Mouse (Mus musculus) layer of hippocampus, adult 2 months (tissue): ENCODE measurements at regions not wholly inside any gene's neighbourhood (a gene's known extent, or its start where the extent isn't known, plus 50 kb on each side); places are given as distances from the start of the nearest gene placed in this dataset.

Source experiments
- DNase-seq, 2 experiments: peaks; one replicate each; pipeline ENCODE4 v3.0.0; 2022; ENCODE audit warnings: low spot score in 2 of 2
- H3K27ac ChIP-seq: fragments of 200-600 bp; 2 replicates; pipeline ENCODE4 v1.8.1; 2022
- H3K4me3 ChIP-seq: fragments of 200-600 bp; 2 replicates; pipeline ENCODE4 v1.8.1; 2022; ENCODE audit warnings: mild to moderate bottlenecking
- CTCF ChIP-seq: fragments of 200-600 bp; conservative IDR thresholded peaks from 2 replicates; pipeline ENCODE4 v1.8.1; 2022; ENCODE audit warnings: antibody characterized with exemption, mild to moderate bottlenecking, moderate library complexity

DNA sequence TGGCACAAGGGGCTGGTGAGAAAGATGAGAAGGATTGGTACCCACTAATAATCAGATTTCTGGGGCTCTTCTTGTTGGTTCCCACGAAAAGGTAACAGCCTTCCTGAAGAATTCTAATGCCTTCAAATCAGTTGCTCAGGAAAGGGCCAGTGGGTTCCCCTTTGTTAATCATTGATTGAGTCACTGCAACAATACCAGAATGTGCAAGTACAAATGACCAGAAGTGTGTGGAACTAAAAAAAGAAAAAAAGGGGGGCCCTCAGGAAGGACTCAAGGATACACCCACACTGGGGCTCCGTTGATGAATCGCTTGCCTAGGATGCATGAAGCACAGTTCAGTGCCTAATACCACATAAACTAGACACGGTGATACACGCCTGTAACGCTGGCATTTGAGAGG is 179.0 kb upstream of the Klf3 start:
- TF ChIP-seq CTCF: no peak
- DNase-seq: no peak
- Histone ChIP-seq H3K27ac (no peak overlapping the region), H3K4me3 (no peak overlapping the region)

DNA sequence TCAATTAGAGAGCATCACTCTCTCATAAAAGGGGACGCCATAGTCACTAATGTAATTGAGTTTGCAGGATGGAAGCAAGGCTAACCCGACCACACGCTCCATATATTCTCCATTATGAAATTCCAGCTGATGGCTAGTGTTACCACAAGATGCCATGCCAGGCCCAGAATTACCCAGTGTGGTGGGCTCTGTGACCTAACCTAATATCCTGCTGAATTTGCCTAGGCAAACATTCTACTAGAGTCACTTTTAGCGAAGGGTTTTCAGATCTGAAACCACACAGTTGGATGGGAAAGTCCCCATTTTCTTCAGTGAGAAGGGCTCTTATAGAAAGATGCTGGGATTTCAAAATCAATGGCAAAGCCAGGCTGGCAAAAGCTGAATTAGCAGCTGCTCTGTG is 177.8 kb upstream of the Klf3 start:
- Histone ChIP-seq H3K27ac (peak overlapping the region; percentile 61), H3K4me3 (no peak overlapping the region)
- DNase-seq: no peak
- TF ChIP-seq CTCF: no peak

DNA sequence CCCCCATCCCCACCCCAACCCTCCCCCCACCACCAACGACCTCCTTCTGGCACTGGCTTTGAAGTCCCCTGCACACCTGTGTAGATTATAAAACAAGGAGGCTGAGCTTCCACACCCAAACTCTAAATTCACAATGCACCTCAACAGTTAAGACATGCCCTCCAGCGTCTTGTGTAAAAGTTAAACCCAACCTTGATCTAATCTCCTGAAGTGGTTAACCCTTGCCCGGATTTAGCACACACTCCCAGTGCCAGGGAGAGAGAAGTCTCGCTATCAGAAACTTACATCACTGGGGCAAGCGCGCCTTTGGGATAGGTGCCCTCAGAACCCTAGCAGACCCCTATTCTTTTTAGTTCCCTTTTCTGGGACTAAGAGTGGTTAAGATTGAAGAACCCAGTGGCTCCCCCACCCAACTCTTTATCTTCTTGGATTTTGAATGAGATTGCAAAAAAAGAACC is 177.3 kb upstream of the Klf3 start:
- Histone ChIP-seq H3K27ac (peak overlapping the region; percentile 61; the same call in 1 of the 2 replicates), H3K4me3 (no peak overlapping the region)
- no peak for TF ChIP-seq CTCF
- no peak for DNase-seq

DNA sequence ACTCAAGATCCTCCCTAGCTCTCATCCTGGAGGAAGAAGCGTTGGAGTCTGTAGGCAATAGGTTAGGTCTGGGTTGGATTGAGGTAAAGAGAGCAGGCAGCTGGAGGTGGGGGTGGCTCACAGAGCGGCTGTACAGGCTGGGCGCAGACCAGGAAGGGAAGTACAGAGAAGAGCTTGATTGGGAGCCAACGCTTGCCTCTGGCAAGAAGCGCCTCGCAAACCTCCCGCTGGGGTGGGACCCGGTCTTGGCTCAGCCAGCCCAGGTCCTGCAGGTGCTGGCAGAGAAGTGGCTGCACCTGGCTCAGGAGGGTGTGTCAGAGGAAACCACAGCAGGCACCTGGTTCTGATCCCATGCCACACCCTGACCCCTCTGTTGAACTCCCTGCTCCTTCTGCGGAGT is 176.8 kb upstream of the Klf3 start:
- Histone ChIP-seq H3K27ac (peak overlapping the region; percentile 61; the same call in 1 of the 2 replicates), H3K4me3 (no peak overlapping the region)
- no peak for DNase-seq
- TF ChIP-seq CTCF: no peak

DNA sequence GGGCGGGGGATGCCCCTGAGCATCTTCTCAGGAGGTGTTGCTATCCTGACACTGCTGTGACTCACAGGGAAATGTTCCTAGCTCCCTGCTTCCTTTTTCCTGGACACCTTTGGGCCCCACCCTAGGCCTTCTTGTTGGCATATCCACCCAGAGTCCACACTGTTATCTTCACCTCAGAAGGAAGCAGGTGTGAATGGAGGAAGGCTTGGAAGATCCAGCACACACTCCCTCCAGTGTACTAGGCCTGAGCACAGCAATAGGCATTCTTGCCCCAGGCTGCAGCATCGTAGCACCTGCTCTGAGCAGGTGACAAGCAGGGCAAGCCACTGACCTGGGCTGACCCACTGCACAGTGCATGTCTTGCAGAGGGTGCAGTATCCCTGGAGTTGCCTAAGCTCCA is 172.6 kb upstream of the Klf3 start:
- no peak overlapping the region for H3K27ac ChIP-seq
- no peak for TF ChIP-seq CTCF
- H3K4me3 ChIP-seq: no peak overlapping the region
- no peak for DNase-seq

DNA sequence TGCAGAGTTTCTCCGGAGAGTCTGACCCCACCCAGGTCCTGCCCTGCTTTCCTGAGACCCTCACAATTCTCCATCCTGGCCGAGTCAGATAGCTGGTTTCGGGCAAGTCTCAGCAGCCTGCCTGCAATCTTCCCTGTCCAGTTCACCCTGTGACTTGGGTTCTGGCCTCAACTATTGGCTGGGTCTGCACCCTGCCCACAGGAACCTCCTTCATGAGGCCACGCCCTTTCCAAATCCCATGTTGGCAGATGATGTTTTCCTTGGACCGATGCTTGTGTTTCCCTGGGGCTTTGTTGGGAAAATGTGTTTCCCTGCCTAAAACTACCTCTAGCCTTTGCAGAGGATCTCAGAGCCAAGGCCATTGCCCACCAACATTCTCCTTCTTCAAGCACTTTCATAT is 171.0 kb upstream of the Klf3 start:
- H3K4me3 ChIP-seq: no peak overlapping the region
- no peak for DNase-seq
- no peak for TF ChIP-seq CTCF
- no peak overlapping the region for H3K27ac ChIP-seq

DNA sequence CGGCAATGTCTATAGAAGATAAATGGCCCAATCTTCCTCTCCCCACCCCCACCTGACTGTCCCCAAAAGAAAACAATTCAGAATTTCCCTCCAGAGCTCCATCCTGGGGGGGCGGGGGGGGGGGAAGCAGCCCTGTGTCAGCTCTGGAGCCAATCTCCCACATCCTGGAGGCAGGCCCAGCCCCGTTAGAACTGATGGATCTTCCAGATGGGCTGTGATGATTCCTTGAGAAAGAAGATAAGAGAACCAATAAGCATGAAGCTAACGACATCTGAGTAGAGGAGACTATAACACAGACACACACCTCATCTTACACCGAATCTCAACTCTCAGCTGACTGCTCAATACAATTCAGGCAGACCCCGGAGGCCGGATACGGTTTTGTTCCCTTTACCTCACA is 169.2 kb upstream of the Klf3 start:
- no peak overlapping the region for H3K4me3 ChIP-seq
- DNase-seq: no peak
- H3K27ac ChIP-seq: no peak overlapping the region
- no peak for TF ChIP-seq CTCF

DNA sequence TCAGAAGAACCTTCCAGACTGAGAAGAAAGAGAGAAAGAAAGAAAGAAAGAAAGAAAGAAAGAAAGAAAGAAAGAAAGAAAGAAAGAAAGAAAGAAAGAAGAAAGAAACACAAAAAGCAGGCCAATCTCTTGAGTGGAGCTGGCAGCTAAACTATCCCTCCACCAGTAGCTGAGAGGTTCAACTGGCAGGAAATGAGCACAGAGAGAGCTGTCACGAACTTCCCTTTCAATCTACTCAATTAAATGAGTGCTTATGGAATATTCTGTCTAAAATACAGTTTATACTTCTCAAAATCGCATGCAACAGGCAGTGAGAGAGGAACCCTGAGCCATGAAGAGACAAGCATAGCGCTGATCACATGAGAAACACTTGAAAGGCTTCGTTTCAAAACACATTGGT is 168.5 kb upstream of the Klf3 start:
- TF ChIP-seq CTCF: no peak
- DNase-seq: no peak
- Histone ChIP-seq H3K27ac (no peak overlapping the region), H3K4me3 (no peak overlapping the region)

DNA sequence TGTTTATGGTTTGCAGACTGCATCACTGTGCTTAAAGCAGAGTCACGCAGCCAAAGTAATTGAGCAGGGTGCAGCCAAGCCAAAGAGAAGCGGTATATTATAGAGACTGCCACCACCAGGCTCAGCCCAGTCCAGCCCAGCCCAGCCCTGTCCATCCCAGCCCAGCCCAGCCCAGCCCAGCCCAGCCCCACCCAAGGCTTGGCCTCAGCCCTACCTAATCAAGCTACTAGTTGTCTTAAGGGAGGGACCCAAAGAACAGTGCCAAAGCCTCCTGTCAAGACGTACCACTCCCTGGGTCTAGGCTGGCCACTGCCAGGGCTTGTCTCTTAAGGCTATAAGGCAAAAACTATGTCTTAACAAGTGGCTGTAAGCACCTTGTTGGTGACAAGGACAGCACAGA is 166.9 kb upstream of the Klf3 start:
- Histone ChIP-seq H3K27ac (no peak overlapping the region), H3K4me3 (no peak overlapping the region)
- DNase-seq: no peak
- TF ChIP-seq CTCF: no peak

DNA sequence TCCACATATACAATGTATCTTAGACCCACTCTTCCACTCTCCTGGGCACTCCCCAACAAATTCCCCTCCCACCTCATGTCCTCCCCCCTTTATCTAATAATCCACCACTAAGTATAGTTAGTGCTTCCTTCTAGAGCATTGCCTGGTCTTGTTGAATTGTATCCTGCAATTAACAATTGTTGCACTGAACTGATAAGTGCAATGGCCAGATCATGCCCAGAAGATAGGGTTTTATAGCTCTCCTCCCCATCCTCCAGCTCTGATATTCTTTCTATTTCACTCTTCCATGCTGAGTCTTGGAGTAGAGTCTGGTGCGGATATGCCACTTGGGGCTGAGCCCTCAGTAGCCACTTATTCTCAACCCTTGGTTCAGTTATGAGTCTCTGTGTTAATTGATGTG is 159.6 kb upstream of the Klf3 start:
- no peak for TF ChIP-seq CTCF
- no peak for DNase-seq
- Histone ChIP-seq H3K27ac (no peak overlapping the region), H3K4me3 (no peak overlapping the region)

DNA sequence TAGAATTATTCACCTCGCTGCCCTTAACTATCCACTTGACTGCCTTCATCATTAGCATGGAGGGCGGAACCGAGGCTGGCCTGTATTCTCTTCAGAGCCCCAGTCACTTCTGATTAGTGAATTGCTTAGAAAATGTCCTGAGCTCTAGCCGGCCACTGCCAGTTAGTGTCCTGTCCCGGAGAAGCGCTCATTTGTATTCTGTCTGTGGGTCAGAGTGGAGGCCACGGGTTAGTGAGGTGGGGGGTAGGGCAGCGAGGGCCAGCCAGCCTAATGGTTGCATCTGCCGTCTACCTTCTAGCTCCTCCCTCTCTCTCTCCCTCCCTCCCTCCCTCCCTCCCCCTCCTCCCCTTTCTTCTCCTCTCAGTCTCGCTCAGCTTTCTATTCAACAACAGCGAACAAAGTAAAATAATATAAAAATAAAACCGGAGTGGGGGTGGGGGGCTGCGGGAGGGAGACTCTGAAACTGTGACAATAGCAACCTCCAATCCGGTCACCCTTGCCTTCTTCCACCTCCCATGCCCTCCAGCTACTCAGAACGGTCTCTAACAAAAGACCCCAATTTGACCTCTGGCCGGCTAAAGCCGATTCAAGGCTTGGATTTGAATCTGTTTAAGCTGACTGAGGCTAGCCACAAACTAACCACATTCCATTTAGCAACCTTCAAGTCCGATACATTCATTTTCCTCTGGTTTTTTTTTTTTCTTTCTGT is 155.6 kb upstream of the Klf3 start:
- Histone ChIP-seq H3K27ac (peak overlapping the region; percentile 28), H3K4me3 (peak overlapping the region; percentile 49)
- DNase-seq: peak; percentile 11 to 37
- TF ChIP-seq CTCF: no peak

DNA sequence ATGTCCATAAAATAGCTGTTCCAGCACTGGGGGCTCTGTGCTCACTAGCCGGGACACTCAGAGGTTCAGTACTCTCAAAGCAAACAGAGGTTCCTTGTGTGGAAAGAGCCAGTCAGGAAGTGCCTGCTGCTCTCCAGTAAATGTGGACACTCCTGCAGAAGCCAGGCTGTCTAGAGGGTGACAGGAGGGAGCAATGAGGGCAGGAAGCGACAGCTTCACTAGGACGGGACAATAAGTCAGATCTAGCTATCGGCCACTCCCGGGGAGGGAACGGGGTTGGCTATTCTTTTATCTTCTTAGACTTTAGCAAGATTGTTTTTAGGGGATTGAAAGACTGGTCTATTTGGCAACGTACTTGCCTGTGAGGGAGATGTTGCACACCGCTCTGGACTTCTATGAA is 154.7 kb upstream of the Klf3 start:
- H3K27ac ChIP-seq: peak overlapping the region; percentile 28; the same call in 1 of the 2 replicates
- no peak for DNase-seq
- TF ChIP-seq CTCF: no peak
- no peak overlapping the region for H3K4me3 ChIP-seq

DNA sequence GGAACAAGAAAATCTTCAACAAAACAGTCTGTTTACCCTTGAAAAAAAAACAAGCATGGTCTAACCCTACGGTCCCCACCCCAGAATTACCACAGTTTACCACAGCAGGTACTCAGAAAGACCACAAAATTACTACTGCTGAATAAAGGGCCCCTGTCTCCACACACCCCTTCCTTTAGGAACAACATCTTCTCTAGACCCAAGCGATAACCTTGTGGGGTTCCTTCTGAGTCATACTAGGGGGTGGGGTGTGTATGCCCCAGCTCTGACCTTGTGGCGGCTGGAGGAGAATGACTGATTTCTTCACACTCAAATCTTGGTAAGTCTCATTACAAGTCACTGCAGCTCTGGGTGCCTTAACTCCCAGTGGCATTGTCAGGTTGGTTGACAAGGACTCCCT is 151.8 kb upstream of the Klf3 start:
- no peak overlapping the region for H3K27ac ChIP-seq
- no peak for DNase-seq
- TF ChIP-seq CTCF: no peak
- H3K4me3 ChIP-seq: no peak overlapping the region

DNA sequence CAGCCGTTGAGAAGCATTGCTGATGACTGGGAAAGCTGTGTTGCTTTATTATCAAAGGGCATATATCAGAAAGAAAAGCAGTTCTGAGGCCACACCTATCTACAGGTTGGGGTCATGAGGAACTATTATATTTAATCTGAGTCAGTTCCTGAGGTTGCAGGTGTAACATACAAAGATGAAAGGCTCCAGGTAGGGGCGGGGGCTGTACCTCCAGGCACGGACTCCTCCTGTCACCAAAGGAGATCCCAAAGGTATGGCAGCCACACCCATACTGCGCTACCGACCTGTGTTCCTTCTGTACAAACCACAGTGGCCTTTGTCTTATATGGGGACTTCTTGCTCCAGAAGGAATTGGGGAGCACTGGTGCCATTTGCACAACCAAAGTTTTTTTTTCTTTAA is 149.4 kb upstream of the Klf3 start:
- DNase-seq: no peak
- Histone ChIP-seq H3K4me3 (no peak overlapping the region), H3K27ac (no peak overlapping the region)
- no peak for TF ChIP-seq CTCF

DNA sequence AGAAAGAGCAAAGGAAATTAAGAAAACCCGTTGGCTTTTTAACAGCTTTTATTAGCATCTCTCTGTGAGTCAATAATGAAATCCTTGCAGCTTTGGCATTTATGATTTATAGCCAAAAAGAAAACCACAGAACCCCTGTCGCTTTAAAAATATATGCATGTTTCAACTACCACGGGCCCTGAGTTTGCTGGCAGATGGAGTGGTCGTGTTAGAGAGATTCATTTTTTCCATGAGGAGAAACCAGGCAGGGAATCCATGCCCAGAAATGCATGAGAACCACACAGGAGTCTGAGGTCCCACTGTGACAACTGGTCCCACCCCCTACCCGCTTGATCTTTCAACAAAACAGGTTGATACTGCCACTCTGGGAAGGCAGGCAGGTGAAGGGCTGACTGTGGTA is 147.9 kb upstream of the Klf3 start:
- TF ChIP-seq CTCF: no peak
- Histone ChIP-seq H3K27ac (no peak overlapping the region), H3K4me3 (no peak overlapping the region)
- DNase-seq: no peak
